Mouse (Mus musculus) yolk sac, embryonic 10.5 days (tissue): ENCODE data around the gene Mael.

Experiments
- DNase-seq: peaks from one replicate; pipeline ENCODE4 v3.0.0-alpha.2; 2017; ENCODE audit warnings: low spot score

The Mael gene

DNA sequence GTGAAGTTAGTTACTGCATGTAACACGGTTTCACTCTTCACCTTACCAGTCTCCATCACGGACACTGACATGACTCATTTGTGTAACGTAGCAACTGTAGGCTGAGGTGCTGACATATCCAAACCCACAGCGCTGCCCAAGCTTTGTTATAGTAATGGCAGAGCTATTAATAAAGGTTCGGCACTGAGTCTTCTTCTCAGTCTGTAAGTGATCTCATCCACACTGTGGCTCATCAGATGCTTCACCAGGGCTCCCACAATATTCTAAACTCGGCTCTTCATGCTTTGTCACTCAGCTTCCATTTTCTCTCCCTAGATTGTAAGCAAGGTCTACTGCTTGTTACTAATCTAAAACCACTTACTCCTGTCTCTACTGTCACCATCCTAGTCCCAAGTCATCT lies 29.2 kb downstream of the Mael start:
- DNase-seq, result no peak

DNA sequence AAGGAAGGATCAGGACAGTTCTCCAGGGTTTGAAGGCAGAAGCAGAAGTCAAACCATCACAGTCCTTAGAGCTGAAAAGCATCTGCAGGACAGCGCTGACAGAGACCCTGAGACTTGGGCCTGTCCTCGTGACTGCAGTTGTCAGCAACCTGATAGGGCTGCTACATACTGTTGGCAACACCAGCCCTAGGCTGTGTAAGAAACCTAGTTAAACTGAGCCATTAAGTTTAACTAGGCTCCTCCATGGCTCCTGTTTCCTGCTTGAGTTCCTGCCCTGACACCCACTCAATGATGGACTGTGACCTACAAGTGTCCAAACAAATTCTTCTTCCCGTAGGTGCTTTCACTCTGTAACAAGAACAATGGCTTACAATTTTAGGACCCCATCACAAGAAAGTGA lies 33.4 kb downstream of the Mael start:
- DNase-seq, result no peak

DNA sequence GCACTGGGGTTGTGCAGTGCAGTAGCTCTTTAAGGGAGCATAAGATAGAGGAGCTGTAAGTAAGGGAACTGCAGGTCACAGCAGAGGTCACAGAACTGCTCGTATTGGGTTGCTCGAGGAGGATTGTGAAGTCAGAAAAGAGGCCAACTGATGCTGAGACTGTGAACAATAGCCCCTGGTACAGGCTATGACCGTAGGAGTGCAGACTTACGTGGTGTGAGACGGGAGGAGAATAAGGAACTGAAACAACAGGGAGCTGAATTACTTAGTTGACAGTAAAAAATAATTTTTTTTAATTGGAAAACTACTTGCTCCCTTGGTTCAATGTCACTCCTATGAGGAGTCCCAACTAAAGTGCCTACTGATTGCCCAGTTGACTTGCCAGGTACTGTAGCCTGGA lies 34.4 kb downstream of the Mael start:
- no peak for DNase-seq

DNA sequence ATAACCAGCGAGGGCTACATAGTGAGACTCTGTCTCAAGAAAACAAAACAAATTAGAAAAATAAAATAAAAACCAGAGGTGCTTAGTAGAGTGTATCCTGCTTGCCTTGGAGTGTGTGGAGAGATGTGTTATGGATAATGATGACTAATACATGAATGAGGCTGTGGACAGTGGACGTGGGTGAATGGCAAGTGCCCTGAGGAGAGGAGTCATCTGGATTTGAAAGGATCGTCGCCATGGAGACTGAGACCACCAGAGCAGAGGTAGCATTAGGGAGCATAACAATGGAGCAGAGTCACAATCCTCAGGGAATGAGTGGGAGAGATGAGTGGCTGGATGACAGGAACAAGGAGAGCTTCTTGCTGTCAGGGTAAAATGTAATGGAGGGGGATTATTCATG lies 48.7 kb downstream of the Mael start:
- no peak for DNase-seq

DNA sequence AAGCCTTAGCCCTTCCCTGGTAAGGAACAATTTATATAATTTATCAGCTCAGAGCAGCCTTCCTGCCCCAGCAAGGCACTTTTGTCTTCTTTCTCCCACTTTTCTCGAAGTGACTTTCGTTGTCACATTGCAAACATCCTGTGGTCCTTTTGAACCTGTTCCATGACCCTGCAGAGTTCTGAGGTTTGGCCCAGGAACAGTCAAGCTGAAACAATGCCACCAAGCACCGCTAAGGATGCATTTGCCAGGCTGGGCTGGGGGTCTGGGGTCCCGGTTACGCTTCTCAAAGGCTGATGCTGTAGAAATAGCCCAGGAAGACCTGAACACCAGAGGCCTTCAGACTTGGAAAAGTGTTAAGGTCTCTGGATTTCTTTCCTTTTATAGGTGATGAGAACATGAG lies 53.2 kb downstream of the Mael start:
- DNase-seq, result no peak

DNA sequence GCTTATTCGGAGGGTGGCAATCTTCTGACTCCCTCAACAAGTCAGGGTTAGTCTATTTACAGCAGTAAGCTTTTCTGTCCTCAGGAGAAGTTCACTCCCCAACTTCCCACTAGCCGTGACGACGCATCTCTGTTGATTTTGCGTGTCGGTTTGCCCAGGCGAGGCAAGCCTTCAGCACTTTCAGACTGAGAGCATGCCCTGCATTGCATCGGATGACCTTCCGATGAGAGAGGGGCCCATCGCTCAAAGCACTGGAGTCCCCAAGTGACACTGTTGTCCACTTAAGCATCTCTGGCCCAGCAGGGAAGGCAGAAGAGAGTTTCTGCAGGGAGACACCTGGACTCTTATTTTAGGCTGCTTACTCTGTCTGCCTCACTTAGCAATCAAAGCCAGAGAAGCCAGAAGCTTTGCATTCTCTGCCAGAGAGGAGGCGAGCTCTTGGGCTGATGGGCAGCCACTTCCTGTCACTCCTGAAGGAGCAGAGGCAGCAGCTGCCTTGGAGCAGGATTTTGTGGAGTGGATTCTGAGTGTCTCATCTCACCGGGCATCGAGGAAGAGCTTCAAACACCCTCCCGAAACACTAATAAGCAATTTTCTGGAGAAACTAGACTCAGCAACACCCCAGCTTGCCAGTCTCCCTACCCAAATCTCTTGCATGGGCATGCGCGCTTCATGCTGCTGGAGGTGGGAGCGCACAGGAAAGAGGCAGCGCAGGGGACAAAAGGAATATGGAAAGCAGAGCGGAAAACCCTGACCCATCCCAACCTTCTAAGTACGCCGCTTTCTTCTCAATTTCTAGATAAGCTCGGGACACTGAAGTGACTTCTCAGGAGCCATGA lies 53.9 kb downstream of the Mael start:
- DNase-seq, result no peak

DNA sequence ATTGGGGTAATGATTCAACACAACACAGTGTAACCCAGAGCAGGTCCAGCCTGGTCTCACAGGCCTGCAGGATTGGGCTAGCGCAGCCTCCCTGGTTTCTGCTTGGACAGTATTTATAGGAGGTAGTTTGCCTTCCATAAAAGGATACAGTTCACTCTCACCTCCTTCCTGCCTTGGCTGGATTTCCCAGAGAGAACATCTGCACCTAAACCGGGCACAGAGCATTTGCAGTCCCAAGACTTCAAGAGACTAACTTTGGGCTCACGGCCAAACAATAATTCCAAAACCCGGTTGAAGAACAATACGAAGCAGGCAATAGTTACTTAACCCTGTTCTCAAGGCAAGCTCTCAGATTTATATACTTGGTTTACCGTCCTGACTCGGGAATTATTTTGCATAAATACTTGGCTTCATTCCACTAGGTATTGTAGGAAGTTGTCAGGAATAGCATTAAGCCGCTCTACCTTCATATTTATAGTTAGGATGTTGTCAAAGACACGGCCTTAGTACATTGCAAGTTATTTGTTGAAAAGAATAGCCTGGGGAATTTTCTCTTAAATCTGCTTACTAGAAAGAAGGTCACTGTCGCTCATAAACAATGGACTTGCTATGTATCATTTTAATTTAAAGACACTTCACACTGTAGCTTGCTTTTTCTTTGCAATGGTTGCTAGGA lies 55.5 kb downstream of the Mael start:
- no peak for DNase-seq

DNA sequence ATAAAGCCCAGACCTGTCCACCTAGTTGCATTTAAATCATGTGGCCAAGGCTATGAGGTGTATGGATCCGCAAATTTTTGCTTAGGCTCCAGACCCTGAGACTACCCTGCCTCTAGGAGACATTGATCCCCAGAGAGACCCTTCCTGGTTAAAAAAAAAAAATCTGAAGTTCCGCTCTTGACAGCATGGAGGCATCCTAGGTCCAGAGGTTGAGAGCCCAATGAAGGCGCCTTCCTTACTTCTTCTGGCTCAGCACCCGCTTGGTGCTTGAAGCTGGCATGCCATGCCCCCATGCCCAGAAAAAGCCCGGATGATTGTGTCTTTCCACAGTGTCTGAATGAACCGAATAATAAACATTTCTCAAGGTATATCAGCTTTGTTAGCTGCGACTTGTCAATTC lies 57.0 kb downstream of the Mael start:
- no peak for DNase-seq

DNA sequence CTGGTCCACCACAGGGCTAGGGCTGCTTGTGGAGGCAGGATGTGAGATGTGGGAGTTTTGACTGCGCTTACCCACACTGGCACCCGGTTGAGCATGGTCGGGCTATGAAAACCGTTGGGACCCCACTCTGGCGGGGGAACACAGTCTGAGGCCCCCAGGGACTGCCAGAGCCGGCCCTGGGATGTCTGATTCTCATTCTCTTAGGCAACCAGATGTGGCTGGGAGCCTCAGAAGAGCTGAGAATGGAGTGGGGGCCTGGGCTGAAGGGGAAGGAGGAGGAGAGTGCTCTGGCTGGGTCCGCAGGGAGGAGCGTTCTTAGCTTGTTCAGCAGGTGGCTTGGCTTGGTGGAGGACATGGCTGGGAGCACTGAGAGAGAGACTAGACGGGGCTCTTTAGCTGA lies 64.9 kb downstream of the Mael start:
- DNase-seq, result no peak

DNA sequence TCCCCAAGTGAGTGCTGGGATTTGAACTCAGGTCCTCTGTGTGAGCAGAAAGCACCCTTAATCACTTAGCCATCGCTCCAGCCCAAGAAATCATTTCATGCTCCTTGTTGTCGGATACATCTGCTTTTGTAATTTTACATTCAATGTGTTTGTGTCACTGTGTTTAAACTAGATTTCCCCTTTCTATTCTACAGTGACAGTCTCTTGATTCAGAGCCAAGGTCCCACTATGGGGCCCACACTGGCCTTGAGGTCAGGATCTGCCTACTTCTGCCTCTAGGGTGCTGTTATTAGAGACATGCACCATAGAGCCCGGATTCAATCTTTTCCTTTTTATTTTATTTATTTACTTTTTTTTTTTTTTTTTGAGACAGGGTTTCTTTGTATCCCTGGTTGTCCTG lies 65.6 kb downstream of the Mael start:
- no peak for DNase-seq

DNA sequence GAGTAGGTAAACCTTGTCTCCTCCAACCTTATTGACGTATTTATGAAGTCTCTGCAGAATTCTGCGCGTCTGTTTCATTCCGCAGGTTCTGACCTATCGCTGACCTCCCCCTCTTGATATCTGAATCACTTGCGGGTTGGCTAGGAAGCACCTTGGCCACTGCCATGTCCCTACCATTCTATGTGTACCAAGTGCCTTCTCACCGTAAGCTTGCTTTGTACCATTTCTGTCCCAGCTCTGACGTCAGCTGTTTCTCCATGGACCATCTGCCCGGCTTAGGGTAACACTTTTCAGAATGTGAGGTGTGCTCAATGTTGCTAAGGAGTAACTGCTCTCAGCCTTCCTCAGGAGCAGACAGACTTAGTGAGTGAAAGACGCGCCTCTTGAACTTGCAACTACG lies 67.7 kb downstream of the Mael start:
- DNase-seq, result no peak

DNA sequence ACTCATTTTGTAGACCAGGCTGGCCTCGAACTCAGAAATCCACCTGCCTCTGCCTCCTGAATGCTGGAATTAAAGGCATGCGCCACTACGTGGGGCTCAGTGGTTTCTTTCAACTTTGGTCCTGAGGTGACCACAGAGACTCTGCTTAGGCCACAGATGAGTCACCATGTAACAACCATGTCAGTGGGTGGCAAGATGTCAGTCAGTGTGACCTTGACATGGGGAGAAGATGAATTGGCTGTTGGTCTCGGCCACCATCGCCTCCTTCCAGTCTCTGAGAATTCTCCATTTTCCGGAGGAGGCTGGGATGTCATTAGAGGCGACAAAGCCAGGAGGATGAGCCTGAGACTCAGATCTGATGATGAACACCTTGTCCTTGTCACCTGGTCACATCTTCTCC lies 68.8 kb downstream of the Mael start:
- DNase-seq, result no peak

DNA sequence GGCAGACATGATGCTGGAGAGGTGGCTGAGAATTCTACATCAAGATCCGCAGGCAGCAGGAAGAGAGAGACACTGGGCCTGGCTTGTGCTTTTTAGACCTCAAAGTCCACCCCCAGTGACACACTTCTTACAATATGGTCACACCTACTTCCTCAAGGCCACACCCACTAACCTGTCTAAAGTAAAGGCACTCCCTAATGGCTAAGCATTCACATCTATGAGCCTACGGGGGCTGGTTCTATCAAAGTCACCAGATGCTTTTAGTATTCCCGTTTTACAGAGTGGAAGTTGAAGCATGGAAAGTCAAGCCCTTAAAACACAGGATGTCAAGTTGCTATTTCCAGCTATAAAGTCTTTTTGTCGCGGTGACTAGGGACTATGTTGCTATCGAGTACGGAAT lies 70.5 kb downstream of the Mael start:
- DNase-seq, result no peak

DNA sequence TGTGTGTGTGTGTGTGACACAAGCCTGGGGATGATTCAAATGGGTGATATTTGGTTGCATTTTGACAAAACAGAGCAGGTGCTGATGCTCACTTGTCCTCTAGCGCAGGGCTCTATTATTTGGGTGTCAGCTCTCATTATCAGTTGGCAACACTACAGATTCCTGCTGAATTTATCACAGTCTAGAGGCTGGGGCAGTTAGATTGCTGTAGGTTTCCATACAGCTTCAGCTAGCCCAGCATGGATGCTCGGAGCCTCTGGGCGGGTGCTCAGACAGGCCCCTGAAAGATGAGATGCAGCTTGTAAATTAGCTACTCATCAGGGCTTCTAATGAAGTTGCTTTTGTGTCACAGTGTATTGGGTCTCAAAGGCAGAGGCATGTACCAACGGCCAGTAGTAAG lies 71.1 kb downstream of the Mael start:
- no peak for DNase-seq

DNA sequence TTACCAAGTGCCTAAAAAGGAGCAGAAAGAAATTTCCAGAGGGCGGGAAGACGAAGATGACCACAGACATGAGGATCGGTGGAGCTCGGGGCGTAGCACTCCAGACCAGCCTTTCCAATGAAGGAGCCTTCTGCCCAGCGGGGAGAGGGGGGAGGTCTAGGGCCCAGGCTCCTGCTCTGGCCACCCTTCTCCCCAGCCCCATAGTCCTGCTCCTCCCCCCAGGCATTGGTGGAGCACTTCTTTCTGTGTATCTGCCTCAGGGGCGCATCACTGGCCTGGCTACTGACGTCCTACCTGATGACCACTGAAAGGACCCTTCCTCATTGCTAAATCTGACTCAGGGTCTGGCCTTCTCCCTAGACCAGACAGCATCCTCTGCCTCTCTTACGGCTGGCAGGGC lies 73.4 kb downstream of the Mael start:
- no peak for DNase-seq

DNA sequence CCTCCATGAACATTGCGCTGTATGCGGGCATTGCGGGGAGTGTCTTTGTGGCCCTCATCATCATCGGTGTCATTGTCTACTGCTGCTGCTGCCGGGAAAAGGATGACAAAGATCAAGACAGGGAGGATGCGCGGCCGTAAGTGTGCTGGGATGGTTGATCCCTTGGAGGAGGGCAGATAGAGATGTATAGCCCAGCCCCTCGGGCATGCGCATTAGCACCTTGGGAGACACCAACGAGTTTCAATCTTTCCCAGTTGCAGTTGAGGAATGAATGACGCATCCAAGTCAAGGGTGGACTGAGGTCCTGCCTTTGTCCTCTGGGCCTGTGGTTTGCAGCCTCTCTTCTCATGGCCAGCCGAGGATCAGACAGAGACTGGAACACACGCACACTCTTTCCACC lies 74.0 kb downstream of the Mael start:
- no peak for DNase-seq

DNA sequence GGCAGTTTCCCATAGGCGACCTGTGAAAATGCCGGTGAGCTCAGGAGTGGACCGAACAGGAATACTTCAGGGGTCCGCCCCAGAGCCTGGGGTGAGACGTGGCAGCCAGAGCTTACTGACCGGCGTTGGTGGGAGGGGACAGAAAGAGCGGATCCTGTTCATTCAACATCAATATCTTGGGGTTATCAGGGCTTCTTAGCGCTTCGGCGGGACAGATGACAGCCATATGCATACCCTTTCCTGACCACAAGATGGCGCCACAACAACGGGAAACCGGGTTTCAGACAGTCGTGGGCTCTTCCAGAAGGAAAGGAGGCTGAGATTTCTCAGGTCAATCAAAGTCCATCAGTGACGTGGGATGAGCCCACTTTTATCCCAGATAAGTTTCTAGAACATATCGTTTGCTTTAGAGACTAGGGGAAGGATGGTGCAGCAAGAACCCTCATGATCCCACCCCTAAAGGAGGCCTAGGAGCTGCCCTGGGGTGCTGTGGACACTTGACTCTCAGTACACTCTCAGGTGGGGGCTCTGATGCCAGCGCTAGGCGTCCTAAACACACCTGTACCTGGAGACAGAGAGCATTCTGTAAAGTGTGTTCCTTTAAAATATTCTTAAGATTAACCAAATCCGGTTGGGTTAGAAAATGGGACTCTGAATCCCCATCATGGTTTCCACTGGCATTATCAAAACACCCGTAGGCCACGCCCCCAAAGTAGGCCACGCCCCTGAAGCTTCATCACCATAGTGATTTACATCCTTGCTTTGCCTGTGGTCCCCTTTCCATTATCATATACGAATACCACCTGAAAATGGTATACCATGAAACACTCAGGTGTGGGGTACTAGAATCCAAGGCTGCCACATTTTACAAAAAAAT lies 77.7 kb downstream of the Mael start:
- peak; percentile 56 for DNase-seq

DNA sequence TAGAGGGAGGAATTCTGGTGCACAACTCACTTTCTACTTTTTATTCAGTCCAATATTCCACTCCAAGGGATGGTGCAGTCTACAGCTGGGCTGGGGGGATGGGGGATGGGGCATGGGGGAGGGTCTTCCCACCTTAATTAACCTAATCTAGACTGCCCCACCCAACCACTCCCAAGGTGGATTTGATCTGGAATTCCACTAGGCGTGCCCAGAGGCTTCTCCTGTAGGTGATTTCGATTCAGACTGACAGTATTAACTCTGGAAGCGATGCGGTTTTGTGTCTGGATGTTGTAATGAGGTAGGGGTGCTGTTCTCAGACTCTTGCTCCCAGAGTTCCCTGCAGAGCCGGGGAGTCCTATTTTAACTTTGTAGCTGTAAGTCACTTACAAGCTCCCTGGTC lies 78.4 kb downstream of the Mael start:
- DNase-seq, result no peak

DNA sequence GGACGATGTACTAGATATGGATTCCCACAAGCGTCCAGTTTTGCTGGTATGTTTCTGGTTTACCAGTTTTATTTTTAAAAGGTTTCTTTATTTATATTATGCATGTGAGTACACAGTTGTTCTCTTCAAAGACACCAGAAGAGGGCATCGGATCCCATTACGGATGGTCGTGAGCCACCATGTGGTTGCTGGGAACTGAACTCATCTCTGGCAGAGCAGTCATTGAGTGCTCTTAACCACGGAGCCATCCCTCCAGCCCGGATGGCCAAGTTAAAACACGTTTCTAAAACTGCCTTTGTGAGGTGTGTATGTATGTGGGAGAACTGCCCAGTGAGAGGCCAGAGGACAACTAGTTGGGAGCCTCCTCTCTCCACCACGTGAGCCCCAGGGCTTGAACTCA lies 79.9 kb downstream of the Mael start:
- no peak for DNase-seq

DNA sequence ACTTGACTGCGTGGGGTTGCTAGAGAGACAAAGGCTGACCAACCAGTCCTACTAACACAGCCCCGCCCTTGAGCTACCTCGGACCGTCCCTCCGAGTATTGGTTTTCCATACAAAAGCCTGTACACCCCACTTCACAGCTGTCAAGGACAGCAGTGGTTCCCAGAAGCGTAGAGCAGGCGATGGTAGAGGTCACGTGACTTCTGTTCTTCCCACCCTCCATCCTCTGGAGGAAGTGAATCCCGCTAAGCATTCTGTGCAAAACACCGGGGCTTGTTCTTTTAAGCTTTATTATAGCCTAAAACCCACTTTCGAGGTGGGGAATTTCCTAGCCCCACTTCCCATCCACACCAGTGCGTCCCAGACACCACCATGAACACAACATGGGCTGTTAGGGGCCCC lies 80.8 kb downstream of the Mael start:
- DNase-seq, result no peak

DNA sequence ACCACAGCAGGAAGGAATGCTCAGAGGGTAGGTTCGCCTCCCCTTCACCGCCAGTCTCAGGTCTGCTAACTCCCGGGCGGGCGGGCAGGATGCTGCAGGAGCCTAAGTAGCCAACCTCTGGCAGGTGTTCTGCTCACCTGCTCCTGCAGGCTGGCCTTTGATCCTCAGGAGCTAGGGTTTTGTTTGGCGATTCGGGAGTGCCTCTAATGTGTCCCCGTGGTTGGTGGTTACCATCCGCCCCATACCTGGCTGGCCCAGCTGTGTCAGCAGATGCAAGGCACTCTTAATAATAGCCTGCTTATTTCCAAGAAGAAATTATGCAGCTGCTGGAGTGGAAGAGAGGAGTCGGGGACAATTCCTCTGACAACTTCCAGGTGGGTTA lies 83.4 kb downstream of the Mael start:
- no peak for DNase-seq

DNA sequence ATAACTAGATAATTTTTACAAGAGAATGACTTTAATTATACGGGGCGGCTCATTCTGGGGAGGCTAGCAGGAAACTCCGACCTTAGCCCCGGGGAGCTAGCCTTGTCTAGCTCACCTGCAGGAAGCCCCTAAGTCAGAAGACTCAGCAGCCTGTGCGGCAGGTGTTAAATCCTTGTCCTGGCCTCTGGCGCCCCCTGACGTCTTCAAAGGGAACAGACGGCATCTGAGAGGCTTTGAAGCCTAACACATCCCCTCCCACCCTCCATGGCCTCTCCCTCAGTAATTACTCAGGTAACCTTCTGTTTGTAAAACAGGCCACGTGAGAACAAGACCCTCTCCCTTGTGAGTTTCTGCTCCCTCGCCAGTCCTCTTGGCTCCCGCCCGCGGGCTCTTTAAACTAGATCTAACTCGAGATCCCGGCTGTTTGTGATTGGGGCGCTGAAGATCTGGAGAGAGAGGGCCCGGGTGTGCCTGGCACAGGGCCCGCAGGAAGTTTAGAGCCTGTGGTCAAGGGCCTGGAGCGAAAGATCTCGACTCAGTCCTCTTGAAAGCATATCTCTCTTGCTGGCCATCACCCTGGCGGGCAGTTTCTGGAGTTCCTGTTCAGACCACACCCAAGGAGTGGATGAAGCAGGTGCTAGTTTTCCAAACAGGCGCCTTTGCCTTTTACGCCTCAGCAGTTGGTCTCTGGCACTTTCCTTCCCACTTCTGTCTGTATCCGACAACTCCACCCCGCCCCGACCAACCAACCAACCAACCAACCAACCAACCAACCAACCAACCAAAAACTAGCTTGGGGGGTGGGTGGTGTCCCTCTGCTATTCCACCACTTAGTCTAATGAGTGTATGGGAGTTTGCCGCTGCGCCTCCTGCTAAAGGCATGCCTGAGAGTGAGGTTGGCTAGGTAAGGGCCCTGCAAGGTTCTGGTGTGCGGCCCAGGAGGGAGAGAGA lies 84.1 kb downstream of the Mael start:
- peak; percentile 62 for DNase-seq
